ENCODE assay signal across 15 mouse cellular contexts in genomic region chr15:27430241-27430640, GRCm38 (mm10).
"Had no signal": no experiment of that assay in that cellular context is flagged by ENCODE, and none has a peak within 500 bp of the region (broad histone marks: within the 10 kb centered on the region; RNA-seq: fewer than 3 reads in every experiment).

No protein-coding gene starts in this region.

- H3K4me3 ChIP-seq: lung, embryonic 15.5 days; megakaryocyte, embryonic 14.5 days; midbrain, embryonic 13.5 days; midbrain, embryonic 15.5 days; neural tube, embryonic 12.5 days had no signal

- H3K27ac ChIP-seq: lung, embryonic 15.5 days; macrophage; midbrain, embryonic 13.5 days; midbrain, embryonic 15.5 days; neural tube, embryonic 12.5 days had no signal

- H3K4me2 ChIP-seq: lung, embryonic 15.5 days; midbrain, embryonic 11.5 days; midbrain, embryonic 13.5 days; midbrain, embryonic 15.5 days; neural tube, embryonic 12.5 days had no signal

- H3K27me3 ChIP-seq: lung, embryonic 15.5 days; midbrain, embryonic 13.5 days; midbrain, embryonic 15.5 days; neural tube, embryonic 12.5 days had no signal

- H3K9ac ChIP-seq: lung, embryonic 15.5 days; midbrain, embryonic 13.5 days; midbrain, embryonic 15.5 days; neural tube, embryonic 12.5 days had no signal

- DNase-seq: lung, adult 2 months; lung, postnatal 14 days; lung, postnatal 36 days; right cerebral cortex, postnatal 14 days; thymus, adult 18-20 months; thymus, postnatal 14 days; thymus, postnatal 36 days had no signal

- H3K9me3 ChIP-seq: lung, embryonic 15.5 days; midbrain, embryonic 13.5 days; midbrain, embryonic 15.5 days; neural tube, embryonic 12.5 days had no signal

- ATAC-seq: lung, postnatal 0 days; midbrain, embryonic 13.5 days; midbrain, embryonic 15.5 days had no signal

- H3K36me3 ChIP-seq: lung, embryonic 15.5 days; midbrain, embryonic 13.5 days; midbrain, embryonic 15.5 days; neural tube, embryonic 12.5 days had no signal

- H3K4me1 ChIP-seq: lung, embryonic 15.5 days; midbrain, embryonic 13.5 days; midbrain, embryonic 15.5 days; neural tube, embryonic 12.5 days had no signal
